8 mouse cellular contexts compared by ENCODE assay signal in genomic region chr12:89811815-89812549, GRCm38 (mm10).
DNase-seq lines count a peak whose midpoint lies in the region; ATAC-seq and TF ChIP-seq lines count a peak whose summit lies in the region.

No protein-coding gene starts in this region.

- peak; percentile 85 for ATAC-seq in common myeloid progenitor, adult 5-6 weeks (replicated peaks; ENCODE audit: low read depth, poor library complexity, severe bottlenecking)
- ATAC-seq in hindbrain, postnatal 0 days = peak; percentile 94

- H3K27ac ChIP-seq in gastrocnemius, adult 2 months = no peak overlapping the region
- peak overlapping the region; percentile 77 for H3K27ac ChIP-seq in hindbrain, postnatal 0 days

- no peaks in the 10 kb centered on the region for H3K27me3 ChIP-seq in hindbrain, postnatal 0 days (ENCODE audit: insufficient read depth, low read length)

- H3K9ac ChIP-seq in hindbrain, postnatal 0 days (replicated peaks; ENCODE audit: low read length) = peak overlapping the region; percentile 58

- H3K4me1 ChIP-seq in hindbrain, postnatal 0 days (ENCODE audit: insufficient read depth, low read length) = no peaks in the 10 kb centered on the region

- peak overlapping the region; percentile 96 for H3K4me2 ChIP-seq in hindbrain, postnatal 0 days (ENCODE audit: low read depth, low read length)

- peak overlapping the region; percentile 62 for H3K4me3 ChIP-seq in gastrocnemius, adult 2 months
- H3K4me3 ChIP-seq in hindbrain, postnatal 0 days (ENCODE audit: low read length) = peak overlapping the region; percentile 59

- H3K36me3 ChIP-seq in hindbrain, postnatal 0 days (ENCODE audit: insufficient read depth, low read length) = no peaks in the 10 kb centered on the region

- TF ChIP-seq CTCF in gastrocnemius, adult 2 months (IDR thresholded peaks at IDR 0.05) = no peak
- TF ChIP-seq CTCF in hindbrain, postnatal 0 days (IDR thresholded peaks at IDR 0.05; ENCODE audit: low read depth) = peak; percentile 48

- WGBS in hindbrain, postnatal 0 days = 1% methylated on average over 36 of the region's 36 CpGs

- intact Hi-C loops in gastrocnemius, adult 2 months (cut with DNase I) = no loop called here

- DNase-seq in ZHBTc4 (ENCODE audit: low read depth, low spot score) = peak; percentile 92
- DNase-seq in gastrocnemius, adult 2 months = peak; percentile 65
- DNase-seq in hindbrain, postnatal 0 days (ENCODE audit: low spot score) = peak; percentile 82
- DNase-seq in left cerebral cortex, adult 11 months (ENCODE audit: low spot score) = peak; percentile 63
- DNase-seq in lung, postnatal 10 days = peak; percentile 79
- DNase-seq in retina, embryonic 14.5 days (ENCODE audit: low spot score) = peak; percentile 78
- no peak for DNase-seq in spleen, adult 12 weeks (ENCODE audit: low spot score)

- no peaks in the 10 kb centered on the region for H3K9me3 ChIP-seq in hindbrain, postnatal 0 days (ENCODE audit: low read length)
